Mouse (Mus musculus): ENCODE results near the gene Gm38394. TPM values are rescaled to one million over a fixed set of nuclear protein-coding genes. Genes with fewer than 3 reads are reported as not detected.

Gene Gm38394
- total RNA-seq, 2 experiments from 2014 or later: 24.0 to 24.2 TPM

GRCm38 (mm10) chr1:133664203-133664970, 3.3 kb upstream of the Gm38394 start:
- no peak for DNase-seq (ENCODE audit: low spot score in 2 of 2)

GRCm38 (mm10) chr1:133663427-133663826, 2.3 kb upstream of the Gm38394 start:
- no peak for DNase-seq (ENCODE audit: low spot score in 2 of 2)

- DNase-seq (ENCODE audit: low spot score in 2 of 2): no peak
Measured at GRCm38 (mm10) chr1:133662941-133663340, 1.8 kb upstream of the Gm38394 start.

- DNase-seq (ENCODE audit: low spot score in 2 of 2): peak; percentile 66 to 77
Measured at GRCm38 (mm10) chr1:133660466-133661202, 484 bp downstream of the Gm38394 start, which contains the start of gene Zbed6. Gene Zbed6 (minus strand): TSS chr1:133660885.

- no peak for DNase-seq (ENCODE audit: low spot score in 2 of 2)
Measured at GRCm38 (mm10) chr1:133658878-133659277, 2.2 kb downstream of the Gm38394 start.

GRCm38 (mm10) chr1:133656811-133657210, 4.3 kb downstream of the Gm38394 start:
- DNase-seq (ENCODE audit: low spot score in 2 of 2): no peak

GRCm38 (mm10) chr1:133653033-133653432, 8.1 kb downstream of the Gm38394 start:
- no peak for DNase-seq (ENCODE audit: low spot score in 2 of 2)

GRCm38 (mm10) chr1:133650288-133651055, 10.6 kb downstream of the Gm38394 start:
- DNase-seq (ENCODE audit: low spot score in 2 of 2): no peak

- DNase-seq (ENCODE audit: low spot score in 2 of 2): no peak
Measured at GRCm38 (mm10) chr1:133645652-133646051, 15.5 kb downstream of the Gm38394 start.

GRCm38 (mm10) chr1:133641163-133641562, 20.0 kb downstream of the Gm38394 start:
- DNase-seq (ENCODE audit: low spot score in 2 of 2): no peak

- DNase-seq (ENCODE audit: low spot score in 2 of 2): no peak
Measured at GRCm38 (mm10) chr1:133638517-133638916, 22.6 kb downstream of the Gm38394 start.

- DNase-seq (ENCODE audit: low spot score in 2 of 2): no peak
Measured at GRCm38 (mm10) chr1:133632168-133632567, 28.9 kb downstream of the Gm38394 start.

GRCm38 (mm10) chr1:133625052-133625451, 36.1 kb downstream of the Gm38394 start:
- DNase-seq (ENCODE audit: low spot score in 2 of 2): no peak

- DNase-seq (ENCODE audit: low spot score in 2 of 2): no peak
Measured at GRCm38 (mm10) chr1:133618311-133618710, 42.8 kb downstream of the Gm38394 start.

GRCm38 (mm10) chr1:133617908-133618307, 43.2 kb downstream of the Gm38394 start:
- DNase-seq (ENCODE audit: low spot score in 2 of 2): no peak

- DNase-seq (ENCODE audit: low spot score in 2 of 2): no peak
Measured at GRCm38 (mm10) chr1:133613817-133614216, 47.3 kb downstream of the Gm38394 start.

- no peak for DNase-seq (ENCODE audit: low spot score in 2 of 2)
Measured at GRCm38 (mm10) chr1:133611436-133611835, 49.7 kb downstream of the Gm38394 start.

GRCm38 (mm10) chr1:133610601-133611000, 50.5 kb downstream of the Gm38394 start:
- no peak for DNase-seq (ENCODE audit: low spot score in 2 of 2)

- peak; percentile 92 to 97 for DNase-seq (ENCODE audit: low spot score in 2 of 2)
Measured at GRCm38 (mm10) chr1:133609771-133610502, 51.2 kb downstream of the Gm38394 start, which contains the start of gene Snrpe. Gene Snrpe (minus strand): TSS chr1:133610291.

- no peak for DNase-seq (ENCODE audit: low spot score in 2 of 2)
Measured at GRCm38 (mm10) chr1:133603174-133603573, 57.9 kb downstream of the Gm38394 start.

Measured in layer of hippocampus, postnatal 14 days (tissue).